Mouse (Mus musculus): Measurements from ENCODE around the gene Fhit. TPM values are rescaled to one million over a fixed set of nuclear protein-coding genes. Genes with fewer than 3 reads are reported as not detected.
A peak's percentile ranks its signal among the peaks of the same experiment; 100 is the strongest.
"Not testable (repeated sequence)": the region's sequence is repeated elsewhere in the genome, so short reads cannot be mapped to it uniquely, and the experiment has no call there.

Gene Fhit
- 1 to 10 TPM; 3.2 to 5.8 TPM for total RNA-seq (2021)

GRCm38 (mm10) chr14:11161751-11162231, at the start of gene Fhit:
Gene Fhit, minus strand, starts transcription at chr14:11162035.
- intact Hi-C loops (cut with DNase I), result no loop called here
- DNase-seq, result peak; percentile 94

GRCm38 (mm10) chr14:11206786-11207185, 45.0 kb upstream of the Fhit start:
- no peak for DNase-seq
- intact Hi-C loops (cut with DNase I), result no loop called here

GRCm38 (mm10) chr14:11160806-11161450, 907 bp downstream of the Fhit start:
- DNase-seq, result peak; percentile 84
- intact Hi-C loops (cut with DNase I), result no loop called here

DNA sequence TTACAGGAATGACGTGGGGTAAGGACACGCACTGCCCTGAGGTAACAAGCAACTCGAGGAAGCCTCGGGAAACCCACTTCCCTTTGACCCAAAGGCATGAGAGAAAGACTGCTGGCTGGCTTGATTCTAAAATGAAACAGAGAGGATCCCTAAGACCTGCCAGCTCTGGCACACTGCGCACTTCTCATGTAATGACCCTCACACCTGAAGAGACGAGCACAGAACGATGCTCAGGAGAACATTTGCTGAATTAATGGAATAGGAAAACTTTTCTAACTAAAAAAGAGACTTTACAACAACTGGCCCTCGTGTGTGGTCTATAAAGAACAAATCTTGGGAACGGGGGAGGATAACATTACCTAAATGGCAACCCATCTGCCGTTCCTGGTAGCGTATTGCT, 2.2 kb downstream of the Fhit start:
- DNase-seq, result no peak
- intact Hi-C loops (cut with DNase I), result no loop called here

- intact Hi-C loops (cut with DNase I), result no loop called here
Observed at GRCm38 (mm10) chr14:11159021-11159420, 2.8 kb downstream of the Fhit start.

GRCm38 (mm10) chr14:11157741-11158140, 4.1 kb downstream of the Fhit start:
- intact Hi-C loops (cut with DNase I), result no loop called here
- no peak for DNase-seq

More at GRCm38 (mm10) chr14:11159021-11159420, 2.8 kb downstream of the Fhit start:
- no peak for DNase-seq

DNA sequence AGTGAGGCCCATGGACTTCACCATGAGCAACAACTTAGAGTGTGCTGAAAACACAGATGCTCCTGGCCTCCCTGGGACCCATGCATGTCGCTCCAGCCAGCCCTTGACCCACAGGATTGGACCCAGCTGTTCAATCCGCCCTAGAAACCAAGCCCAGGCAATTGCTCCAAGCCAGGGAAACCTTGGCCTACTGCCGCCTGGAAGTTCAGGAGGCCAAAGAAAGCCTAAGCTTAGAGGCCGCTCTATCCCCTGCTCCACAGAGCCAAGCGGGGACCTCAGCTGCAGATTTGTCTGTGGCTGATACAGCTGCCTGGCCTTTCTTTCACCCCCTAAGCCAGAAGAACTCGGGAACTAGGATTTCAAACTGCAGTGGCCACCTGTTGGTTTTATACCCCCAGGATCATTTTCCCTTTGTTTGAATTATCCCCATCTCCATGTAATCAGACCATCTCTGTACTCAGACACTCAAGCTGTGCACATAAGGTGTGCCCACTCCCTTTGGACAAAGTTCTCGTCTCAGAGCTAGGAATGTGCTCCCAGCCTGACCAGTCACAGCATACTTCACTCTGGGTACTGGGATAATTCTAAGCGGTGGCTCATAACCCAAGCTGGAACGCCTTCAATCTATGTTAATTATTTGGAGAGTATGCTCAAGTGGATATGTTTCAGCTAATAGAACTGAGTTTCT, 10.1 kb downstream of the Fhit start:
- intact Hi-C loops (cut with DNase I), result no loop called here
- no peak for DNase-seq

DNA sequence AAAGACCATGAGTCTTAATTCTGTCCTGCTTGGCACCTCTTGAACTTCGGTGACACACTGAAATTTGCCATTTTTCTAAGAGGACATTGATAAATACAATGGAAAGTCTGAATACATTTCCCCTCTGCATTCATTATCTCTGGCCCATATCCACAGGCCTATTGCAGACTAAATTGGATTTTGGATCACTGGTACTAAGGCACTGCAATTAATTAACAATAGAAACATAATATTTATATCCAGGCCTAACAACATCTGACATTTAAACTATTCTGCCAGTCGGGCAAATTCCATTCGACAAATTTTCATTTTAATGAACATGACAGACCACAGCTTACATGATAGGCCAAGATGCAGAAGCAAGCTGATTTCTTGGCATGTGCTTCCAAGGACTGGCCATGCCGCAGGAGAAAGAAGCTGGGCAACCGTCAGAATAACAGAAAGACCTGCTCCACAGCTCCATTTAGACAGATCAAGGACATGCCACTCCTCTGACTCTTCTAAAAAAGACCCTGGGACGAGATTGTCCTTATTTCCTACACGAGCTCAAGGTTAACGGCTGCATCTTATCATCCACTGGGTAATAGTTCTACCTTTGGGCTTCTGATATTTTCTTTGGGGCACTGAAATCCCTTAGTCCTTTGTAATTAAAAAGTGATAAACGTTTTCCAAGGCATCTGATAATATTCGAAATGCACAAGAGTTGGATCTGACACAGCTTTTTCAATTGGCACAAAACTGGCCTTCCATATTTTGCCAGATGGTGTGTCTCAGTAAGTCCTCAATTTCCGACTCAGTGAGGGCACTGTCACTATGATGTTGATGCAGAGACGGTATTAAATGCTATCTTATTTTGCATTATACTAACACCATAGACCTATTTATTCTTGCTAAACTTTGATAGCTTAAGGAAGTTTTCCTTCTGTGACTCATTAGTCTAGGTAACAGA, 27.8 kb downstream of the Fhit start:
- intact Hi-C loops (cut with DNase I), result no loop called here
- peak; percentile 10 for DNase-seq

DNA sequence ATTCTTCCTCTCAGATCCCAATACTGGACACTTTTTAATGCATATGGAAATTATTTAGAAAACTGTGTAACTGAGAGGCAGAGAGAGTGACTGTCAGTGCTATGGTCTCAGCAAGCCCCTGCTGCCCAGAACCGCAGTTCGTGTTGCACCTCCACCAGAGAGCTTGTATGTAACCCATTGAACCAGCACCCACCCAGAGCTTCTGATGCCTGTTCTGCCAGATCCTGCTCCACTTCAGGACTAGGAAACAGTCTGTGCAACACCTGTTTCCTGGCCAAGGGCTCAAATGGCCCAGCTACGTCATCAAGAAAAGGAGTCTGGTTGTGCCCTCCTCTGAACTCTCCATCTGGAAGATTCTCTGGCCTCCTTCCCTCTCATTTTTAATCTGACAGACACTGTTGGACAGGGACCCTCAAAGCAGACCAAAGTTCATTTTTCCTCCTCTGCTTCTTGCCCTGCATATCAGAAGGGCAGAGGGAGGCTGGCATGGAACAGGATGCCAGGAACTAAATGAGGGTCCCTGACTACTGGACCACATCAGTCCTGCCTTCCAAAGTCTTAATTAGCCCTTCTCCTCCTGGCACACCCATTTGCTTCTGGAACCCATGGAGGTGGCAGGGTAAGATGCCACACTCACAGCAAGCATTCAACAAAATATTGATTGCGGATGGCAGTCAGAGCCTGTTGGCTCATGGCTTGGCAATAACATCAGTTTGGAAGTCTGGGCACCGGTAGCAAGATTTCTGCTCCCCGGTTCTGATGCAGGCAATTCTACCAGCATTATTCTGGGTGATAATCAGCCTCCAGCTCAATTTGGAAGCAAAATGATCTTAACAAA, 29.0 kb downstream of the Fhit start:
- DNase-seq, result peak; percentile 53
- intact Hi-C loops (cut with DNase I), result no loop called here

GRCm38 (mm10) chr14:11125096-11125495, 36.7 kb downstream of the Fhit start:
- no peak for DNase-seq
- intact Hi-C loops (cut with DNase I), result no loop called here

GRCm38 (mm10) chr14:11119076-11119475, 42.8 kb downstream of the Fhit start:
- no peak for DNase-seq
- intact Hi-C loops (cut with DNase I), result no loop called here

DNA sequence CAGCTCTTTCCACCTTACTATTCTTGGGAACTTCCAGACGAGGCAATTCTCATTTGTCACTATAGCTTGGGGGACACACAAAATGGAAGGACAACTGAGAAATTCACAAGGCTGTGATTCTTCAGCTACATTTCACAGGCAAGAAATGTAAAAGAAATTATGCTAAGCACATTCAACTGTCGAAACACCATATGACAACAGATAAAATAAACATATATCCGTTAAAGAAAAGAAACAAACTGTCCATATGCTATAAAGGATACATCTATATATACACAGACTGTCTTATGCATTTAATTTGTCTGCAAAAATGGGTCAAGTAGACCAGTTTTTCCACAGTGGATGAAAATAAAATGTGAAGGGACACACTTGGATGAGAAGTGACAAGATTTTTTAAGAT, 76.2 kb downstream of the Fhit start:
- intact Hi-C loops (cut with DNase I), result no loop called here
- DNase-seq, result no peak

DNA sequence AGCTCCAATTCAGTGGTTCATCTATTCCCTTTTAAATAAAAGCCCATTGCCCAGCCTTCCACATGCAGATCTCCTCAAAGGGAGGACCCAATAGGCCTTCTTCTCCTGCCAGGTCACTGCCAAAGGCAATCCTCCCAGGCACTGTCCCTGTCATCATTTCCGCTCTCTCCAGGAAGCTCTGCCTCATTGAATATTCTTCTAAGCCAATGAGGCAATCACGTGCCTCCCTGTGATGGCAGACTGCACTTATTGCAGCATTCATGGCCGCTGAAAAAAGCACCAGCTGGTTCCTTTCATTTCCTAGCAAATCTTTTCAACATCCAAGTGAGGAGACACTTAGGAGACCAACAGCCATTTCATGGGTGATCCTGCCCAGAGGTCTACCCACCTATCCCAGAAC, 77.9 kb downstream of the Fhit start:
- intact Hi-C loops (cut with DNase I), result no loop called here
- DNase-seq, result peak; percentile 2

- DNase-seq, result no peak
- intact Hi-C loops (cut with DNase I), result no loop called here
Observed at GRCm38 (mm10) chr14:11083462-11083861, 78.4 kb downstream of the Fhit start.

- intact Hi-C loops (cut with DNase I), result no loop called here
- no peak for DNase-seq
Observed at GRCm38 (mm10) chr14:11063594-11063993, 98.2 kb downstream of the Fhit start.

DNA sequence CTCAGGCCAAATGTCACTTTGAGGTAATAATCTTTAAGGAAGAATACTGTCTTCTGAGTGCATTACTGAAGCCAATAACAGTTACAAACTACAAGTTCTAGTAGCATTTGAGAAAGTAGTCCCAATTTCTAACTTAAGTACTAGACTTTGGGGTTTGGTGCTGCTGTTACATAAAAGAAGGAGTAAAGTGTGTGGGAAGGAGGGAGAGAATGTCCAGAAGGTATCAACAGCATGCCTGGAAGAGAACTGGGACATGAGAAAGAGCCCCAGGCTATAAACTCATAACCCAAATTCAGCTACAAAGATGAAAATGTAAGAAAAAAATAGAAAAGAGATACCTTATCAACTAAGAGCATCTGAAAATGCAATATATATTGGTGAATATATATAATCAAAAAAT, 101.6 kb downstream of the Fhit start:
- intact Hi-C loops (cut with DNase I), result no loop called here
- DNase-seq, result no peak

DNA sequence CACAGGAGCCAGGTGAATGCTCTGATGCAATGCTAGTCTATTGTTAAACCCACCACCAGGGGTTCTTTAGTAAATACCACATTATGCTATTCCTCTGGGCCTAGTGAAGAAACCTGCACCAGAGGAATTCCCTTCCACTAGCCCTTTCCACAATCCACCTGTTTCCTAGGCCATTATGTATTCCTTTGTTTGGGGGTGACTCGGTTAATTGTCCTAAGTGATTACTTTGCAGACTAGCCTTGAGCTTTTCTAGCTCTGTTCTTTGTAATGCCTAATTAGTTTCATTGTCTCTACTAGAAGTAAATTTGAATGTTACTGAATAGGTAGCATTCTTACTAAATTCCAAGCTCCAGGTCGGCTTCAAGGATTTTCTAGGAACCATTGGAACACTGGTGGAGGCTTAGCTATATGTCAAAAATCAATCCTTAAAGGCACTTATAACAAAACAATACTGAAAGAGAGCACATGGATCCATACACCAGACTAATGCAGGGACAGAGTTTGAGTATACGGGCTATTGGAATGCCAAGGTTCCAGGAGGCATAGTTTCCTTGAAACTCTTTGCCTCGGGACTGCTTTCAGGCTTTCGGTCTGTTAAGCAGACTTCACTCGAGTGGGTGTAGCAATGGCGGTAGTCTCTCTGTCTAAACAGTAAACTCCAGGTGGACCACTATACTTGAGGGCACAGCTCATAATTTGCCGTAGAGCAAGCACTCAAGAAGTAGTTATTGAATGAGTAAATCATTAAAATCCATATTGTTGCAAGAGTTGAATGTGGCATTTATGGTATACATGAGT, 122.1 kb downstream of the Fhit start:
- DNase-seq; intact Hi-C loops (cut with DNase I): not testable (repeated sequence)

GRCm38 (mm10) chr14:11021391-11021790, 140.4 kb downstream of the Fhit start:
- intact Hi-C loops (cut with DNase I), result no loop called here
- DNase-seq, result no peak

DNA sequence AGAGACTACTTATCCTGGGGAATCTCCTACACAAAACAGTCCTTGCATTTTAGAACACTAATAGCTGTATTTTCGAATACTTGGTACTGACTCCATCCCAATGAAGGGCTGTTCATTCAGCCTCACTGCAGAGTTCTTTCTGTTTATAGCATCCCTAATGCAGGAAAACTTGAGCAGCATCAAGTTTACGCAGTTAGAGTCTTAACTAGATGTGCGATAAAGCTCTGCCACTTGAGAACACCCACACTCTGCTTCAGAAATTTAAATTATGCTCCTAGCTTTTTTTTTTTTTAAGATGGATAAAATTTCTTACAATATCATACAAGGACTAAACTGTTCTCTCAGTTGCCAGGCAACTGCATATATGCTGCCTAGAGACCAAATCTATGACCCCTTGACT, 183.2 kb downstream of the Fhit start:
- intact Hi-C loops (cut with DNase I), result no loop called here
- no peak for DNase-seq

GRCm38 (mm10) chr14:10941647-10942046, 220.2 kb downstream of the Fhit start:
- no peak for DNase-seq
- intact Hi-C loops (cut with DNase I), result no loop called here

All from left cerebral cortex, postnatal 4 days (tissue).